Mouse (Mus musculus) 3134 (cell line): ENCODE data around the gene Tial1.

Experiments
- DNase-seq: peaks from one replicate; pipeline ENCODE4 v3.0.0-alpha.2; 2011; ENCODE audit warnings: low spot score; ENCODE audit not compliant: insufficient read length; ENCODE audit errors: extremely low read depth

Gene Tial1

DNA sequence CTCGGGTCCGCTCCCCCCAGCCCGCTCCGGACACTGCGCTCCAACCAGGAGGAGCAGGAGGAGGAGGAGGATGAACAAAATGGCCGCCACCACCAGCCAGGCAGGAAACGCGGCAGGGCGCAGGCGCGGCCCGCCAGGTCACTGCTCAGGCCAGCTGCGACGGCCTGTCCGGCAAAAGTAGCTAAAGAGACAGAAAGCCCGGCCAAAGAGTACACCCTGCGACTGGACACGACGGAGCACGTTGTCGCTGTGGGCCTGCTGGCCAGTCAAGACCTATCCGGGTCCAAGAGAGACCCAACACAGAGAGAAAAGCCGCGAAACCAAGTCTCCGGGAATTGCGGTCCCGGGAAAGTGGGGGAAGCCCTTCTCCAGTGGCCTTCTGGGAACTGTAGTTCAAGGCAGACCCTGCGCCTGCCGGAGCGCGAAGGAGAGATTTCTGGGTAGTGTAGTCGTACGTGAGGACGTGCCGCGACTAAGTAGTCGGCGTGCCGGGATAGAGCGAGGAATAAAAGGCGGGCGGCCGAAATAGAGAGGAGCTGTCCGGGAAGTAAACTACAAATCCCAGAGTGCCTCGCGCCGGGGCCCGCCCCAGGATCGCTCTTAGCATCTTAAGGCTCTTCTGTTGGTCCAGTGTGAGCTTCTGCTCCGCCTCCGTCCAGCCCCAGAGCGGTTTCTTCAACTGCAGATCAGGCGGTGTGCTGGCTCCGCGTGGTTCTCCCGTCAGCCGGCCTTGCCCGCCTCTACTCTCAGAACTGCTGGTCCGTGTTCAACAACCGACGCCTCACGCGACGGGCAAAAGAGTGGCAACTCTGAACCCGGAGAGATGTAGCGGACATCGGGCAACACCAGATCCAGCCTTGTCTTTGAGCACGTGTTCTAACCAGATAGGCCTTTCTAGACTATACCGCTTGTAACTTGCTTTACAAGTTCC, at the start of gene Tial1:
Gene Tial1 (minus strand): TSS at position 433 of the 931 bp plus-strand sequence.
- peak; percentile 98 for DNase-seq

DNA sequence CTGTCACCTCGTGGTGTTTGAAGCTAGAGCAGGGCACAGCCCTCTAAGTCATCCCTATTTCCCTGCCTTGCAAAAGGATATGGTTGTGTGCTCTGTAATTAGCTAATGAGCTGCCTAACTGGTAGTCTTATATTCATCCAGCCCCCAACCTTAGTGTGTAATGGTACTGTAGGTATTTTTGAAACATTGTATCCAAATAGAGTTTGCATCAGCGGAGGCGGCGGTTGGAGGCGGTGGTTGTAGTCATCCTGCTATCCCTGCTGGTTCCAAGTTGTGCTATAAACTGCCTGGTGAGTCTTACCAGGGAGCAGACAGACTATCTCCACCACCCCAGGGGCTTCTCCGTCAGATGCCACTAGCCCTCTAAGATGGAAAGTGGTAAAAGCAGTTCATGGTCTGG, 42.6 kb upstream of the Tial1 start:
- no peak for DNase-seq

DNA sequence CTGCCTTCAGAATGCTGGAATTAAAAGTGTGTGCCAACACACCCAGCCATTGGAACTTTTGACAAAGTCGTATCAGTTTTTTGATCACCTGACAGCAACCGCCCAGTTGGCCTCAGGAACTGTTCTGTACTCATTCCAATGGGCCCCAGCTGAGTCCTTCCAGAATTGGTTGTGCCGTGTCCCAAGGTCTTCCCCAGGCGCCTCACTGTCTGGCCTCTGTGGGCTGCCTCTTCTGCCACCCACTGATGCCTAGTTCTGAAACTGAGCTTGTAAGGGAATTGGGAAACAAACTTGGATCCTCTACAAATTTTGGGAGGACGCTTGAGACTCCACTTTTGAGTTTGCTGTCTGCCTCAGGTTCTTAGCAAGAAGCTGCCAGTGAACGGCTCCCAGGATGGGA, 38.3 kb upstream of the Tial1 start:
- no peak for DNase-seq

DNA sequence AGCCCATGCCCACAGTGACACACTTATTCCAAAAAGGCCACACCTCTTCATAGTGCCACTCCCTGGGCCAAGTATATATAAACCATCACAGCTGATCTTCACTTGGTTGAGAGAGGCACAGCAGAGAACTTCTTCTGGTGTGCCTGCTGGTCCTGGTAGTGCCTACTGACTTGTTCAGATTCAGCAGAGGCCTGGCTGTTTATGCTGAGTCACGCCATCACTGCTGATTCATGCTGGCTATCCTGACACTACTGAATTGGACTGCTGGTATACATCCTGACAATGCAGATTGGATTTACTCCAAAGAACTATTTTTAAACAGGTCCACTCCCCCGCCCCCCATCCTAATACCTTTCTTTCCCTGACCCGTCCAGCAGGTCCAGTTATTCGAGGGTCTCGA, 33.0 kb upstream of the Tial1 start:
- peak; percentile 7 for DNase-seq

DNA sequence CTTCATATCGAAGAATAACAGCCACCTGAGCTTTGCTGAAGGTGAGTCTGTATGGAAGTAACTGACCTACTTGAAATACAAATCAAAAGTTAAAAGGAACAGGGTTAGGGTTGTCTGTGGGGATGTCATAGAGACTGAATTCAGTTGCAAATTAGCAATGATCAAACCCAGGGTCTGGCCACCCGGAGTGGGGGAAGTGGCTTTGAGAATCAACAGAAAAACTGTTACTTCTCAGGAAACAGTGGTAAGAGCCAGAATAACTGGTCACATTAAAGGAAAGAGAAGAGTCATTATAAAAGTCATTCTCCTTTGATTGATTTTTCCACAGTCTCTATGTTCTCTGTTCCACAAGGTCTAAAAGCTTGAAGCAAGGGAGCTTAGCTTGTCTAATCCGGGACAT, 27.5 kb upstream of the Tial1 start:
- DNase-seq, result no peak

DNA sequence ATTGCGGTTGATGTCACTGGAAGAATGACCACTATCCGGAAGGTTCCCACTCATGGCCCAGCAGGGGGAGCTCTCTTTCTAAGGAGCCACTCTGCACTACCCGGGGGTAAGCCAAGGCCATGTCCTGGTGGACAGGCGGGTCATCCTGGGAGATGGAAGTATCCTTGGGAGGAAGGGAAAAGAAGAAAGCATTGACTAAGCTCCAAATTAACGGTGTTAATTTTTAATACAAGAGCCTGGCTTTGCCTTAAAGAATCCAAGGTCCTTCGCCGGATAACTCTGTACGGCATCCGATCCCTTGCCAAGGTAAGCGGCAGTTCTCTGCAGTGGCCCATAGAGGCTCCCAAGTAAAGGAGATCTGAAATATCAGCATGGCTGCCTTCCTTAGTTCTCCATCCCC, 12.8 kb upstream of the Tial1 start:
- peak; percentile 15 for DNase-seq

DNA sequence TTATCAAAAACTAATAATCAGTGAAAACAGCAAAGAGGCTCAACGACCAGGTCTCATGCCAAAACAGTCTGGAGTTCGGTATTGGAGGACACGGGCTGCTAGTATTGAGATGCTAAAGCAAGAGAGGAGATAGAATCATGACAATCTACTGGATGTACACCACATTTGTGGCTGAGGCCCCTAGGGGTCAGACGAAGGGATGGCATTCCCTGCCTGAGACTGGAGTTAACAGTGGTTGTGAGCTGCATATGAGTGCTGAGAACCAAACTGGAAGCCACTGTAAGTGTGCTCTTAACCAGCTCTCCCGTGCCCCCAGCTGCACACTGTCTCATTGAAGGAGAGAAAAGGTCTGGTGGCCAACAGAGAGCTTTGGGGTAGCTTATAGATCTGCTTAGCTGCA, 889 bp upstream of the Tial1 start:
- DNase-seq, result no peak

DNA sequence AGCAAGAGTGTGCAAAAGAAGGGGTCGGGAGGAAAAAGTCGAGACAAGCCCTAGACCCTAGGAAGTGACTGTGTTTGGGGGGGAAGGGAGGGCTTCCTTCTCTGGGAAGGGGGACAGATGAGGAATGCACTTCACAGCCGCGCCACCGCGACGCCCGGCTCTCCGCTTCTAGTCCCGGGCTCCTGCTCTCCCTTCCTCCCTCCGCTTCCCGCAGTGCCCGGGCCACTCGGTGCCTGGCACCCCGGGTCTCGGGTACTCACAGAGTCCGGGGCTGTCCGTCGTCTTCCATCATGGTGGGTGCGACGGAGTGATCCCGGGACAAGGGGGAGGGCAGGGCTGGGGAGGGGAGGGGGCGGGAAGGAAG, 670 bp downstream of the Tial1 start:
- no peak for DNase-seq

DNA sequence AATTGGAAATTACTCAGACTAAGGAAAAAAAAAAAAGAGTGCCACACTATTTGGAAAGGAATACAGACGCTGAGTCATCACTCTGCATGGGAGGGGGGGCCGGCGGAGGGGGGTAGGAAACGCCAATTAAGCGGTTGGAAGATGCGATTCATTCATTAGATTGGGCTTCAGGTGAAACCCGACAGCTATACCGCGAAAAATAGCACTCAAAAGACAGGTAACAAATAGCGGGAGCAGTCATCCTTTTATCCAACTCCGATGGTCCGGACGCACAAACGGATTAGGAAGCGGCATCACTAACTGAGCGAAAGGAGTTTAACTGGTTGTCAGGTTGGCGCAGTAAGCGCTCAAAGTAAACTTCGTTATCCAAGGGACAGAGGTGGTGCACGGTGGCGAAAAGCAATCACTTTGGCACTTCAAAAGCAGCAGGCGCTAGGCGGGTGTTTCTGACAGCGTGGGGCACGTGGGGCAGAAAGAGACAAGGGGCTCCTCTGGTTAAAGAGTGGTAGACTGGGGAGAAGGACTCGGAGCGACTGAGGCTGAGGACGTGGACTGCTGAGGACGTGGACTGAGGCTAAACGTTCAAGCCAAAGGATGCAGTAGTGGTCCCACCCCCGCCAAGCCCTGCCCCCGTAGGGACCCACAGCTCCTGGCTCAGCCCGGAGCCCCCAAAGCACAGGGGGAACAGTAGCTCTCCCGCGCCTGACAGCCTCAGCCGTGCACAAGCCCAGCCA, 1.2 kb downstream of the Tial1 start:
- DNase-seq, result peak; percentile 56

DNA sequence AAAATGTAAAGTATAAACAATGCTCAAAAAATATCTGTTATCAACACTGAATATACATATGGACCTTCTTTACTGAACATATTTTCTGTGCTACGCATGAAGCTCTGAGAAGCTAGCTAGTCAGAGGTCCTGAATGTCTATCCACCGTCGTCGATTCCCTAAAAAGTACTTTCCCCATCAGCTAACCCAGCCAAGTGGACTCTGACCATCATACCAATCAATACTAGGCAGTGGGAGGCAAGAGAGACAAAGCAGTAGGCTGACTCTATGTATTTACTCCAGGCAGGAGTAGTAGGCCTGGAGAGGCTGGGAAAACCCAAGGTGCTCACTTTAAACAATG, 1.8 kb downstream of the Tial1 start:
- DNase-seq, result no peak

DNA sequence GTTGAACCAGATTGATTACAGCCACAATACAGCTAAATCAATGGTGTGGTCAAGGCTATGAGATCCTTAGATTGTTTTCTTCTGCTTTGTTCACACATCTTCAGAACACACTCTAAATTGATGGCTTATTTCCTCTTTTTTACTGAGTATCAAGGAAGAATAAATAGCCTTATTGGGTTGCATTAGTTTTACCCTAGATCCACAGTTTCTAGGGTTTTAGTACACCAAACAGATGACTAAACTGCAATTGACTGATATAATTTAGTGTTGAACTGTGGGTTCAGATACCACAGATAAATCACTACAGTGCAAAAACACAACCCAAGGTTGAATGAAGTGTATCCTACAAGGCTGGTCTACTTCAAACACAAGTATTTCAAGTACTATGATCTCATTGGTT, 3.5 kb downstream of the Tial1 start:
- DNase-seq, result no peak

DNA sequence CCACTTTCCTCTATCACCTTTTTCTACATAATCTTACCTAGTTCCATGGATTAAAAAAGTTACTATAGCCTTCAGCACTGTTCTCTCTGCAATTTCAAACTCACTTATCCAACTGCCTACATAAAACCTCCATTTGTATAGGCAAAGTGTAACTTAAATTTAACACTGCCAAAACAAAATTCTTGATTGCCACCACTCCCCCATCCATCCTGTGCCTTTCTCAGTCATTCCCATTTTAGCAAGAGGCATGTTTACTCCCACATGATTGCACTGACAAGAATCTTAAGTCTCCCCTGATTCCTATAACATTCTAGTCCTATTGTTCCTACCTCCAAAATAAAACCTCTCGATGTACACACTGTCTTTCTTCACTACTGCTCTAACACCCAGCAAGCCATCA, 8.8 kb downstream of the Tial1 start:
- DNase-seq, result no peak

DNA sequence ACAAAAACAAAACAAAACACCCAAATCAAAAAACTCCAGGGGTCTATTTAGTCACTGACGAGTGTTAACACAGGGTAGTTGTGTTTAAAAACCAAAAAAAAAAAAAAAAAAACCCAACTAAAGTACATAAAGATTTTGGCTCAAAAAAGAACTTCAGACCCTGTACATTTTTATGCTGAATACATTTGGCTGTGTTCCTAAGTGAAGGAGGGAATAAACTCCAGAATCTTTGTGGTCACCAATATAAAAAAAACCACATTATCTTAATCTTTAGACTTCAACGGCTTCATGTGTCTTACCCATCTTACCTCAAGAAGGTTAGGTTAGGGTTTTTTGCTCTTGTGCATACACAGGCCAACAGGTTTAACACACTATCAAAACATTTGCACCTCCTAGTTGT, 20.9 kb downstream of the Tial1 start:
- DNase-seq, result no peak

DNA sequence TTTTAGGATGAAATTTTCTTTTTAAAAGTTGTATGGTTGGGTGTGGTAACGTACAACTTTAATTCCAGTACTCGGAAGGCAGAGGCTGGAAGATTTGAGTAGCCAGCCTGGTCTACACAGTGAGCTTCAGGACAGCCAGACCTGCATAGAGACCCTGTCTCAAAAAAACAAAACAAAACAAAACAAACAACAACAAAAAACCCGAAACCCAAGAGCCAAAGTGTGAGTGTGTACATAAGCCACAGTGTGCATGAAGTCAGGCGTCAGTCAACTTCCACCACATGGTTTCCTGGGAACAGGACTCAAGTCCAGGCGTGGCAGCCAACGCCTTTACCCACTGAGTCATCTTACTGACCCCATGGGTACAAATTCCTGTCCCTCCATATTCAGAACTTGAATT, 22.3 kb downstream of the Tial1 start:
- no peak for DNase-seq

DNA sequence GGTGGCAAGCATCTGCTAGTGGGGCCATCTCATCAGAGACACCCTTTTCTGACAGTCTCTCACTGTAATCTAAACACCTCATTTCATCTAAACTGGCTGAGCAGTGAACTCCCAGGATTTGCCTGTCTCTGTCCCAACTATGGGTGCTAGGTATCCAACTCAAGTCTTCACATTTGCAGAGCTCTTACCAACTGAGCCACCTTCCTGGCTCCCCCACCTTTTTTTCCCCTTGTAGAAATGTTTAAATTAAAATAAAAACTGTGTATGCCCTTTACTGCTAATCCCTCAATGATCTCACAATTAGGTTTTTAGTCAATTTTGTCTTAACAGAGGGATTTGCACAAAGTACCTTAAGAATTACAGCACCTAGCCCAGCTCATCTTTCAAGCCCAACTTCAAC, 23.4 kb downstream of the Tial1 start:
- no peak for DNase-seq

DNA sequence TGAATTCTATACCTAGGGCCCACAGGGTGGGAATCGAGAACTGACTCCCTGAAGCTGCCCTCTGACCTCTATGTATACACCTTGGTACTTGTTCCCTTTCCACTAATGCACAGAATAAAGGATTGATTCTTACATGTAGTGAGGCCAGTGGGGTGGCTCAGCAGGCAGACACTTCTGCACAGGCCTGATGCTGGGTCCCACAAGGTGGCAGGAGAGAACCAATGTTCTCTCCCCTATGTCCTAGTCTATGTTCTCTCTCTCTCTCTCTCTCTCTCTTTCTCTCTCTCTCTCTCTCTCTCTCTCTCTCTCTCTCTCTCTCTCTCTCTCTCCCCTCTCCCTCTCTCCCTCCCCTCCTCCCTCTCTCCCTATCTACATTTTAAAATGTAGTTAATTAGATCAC, 28.3 kb downstream of the Tial1 start:
- DNase-seq, result no peak

DNA sequence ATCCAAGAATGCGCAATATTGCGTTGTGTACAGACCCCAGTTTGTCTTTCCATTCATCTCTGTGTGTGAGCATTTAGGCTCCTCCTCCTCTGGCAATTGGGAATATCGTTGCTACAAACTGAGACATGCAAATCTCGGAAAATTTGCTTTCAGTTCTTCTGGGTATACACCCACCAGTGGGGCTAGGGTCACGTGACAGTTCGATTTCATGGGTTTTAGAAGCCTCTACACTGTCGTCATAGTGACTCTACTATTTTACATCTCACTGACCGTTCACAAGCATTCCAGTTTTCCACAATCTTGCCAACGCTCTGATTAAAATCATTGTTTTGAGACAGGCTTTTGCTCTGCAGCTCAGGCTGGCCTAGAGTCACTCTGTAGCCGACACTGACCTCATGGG, 28.9 kb downstream of the Tial1 start:
- DNase-seq, result no peak

DNA sequence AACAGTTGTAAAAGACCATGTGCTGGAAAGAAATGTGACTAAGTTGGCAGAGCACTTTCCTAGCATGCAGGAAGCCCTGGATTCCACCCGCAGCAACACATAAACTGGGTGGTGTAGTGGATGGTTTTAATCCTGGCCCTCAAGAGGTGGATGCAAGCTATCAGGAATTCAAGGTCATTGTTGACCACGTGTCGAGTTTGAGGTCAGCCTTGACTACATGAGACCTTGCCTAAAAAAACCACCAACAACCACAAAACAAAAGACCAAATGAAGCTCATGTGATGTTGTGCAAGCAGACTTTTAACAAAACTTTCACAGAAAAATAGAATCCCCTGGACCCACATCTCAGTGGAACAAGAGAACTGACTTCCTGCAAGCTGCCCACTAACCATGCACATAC, 39.0 kb downstream of the Tial1 start:
- DNase-seq, result no peak

DNA sequence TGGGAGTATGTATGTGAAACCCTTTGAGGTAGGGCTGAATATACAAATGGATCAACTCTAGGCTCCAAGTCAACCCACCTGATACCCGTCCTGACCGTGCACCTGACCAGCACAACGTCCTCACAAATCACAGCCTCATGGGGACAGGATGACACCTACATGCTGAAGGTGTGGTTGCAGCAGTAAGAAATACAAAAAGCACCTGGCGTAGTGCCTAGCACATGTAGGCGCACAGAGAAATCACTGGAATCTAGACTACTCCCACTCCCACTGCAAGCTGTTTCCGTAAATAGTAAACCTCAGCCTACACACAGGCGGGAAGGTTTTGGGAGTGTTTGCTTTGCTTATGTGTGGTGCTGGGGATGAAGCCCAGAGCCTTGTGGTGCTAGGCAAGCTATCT, 39.8 kb downstream of the Tial1 start:
- no peak for DNase-seq

DNA sequence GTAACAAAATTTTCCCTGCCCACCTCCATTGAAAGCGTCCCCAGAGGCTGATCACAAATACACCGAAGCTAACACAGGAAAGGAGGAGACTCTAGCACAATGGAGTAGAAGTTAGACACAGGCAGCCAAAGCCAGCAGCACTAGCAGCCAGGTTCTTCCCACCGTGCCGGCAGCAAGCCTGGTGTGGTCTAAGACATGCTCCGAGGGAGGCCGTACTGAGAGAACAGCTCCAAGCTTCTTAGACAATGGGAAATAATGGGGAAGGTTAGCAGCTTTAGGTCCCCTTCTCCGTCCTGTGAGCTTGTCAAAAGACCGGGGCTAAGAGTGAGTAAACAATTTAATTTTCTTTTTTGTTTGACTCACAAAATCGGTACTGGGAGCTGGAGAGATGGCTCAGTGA, 41.8 kb downstream of the Tial1 start:
- DNase-seq, result no peak

DNA sequence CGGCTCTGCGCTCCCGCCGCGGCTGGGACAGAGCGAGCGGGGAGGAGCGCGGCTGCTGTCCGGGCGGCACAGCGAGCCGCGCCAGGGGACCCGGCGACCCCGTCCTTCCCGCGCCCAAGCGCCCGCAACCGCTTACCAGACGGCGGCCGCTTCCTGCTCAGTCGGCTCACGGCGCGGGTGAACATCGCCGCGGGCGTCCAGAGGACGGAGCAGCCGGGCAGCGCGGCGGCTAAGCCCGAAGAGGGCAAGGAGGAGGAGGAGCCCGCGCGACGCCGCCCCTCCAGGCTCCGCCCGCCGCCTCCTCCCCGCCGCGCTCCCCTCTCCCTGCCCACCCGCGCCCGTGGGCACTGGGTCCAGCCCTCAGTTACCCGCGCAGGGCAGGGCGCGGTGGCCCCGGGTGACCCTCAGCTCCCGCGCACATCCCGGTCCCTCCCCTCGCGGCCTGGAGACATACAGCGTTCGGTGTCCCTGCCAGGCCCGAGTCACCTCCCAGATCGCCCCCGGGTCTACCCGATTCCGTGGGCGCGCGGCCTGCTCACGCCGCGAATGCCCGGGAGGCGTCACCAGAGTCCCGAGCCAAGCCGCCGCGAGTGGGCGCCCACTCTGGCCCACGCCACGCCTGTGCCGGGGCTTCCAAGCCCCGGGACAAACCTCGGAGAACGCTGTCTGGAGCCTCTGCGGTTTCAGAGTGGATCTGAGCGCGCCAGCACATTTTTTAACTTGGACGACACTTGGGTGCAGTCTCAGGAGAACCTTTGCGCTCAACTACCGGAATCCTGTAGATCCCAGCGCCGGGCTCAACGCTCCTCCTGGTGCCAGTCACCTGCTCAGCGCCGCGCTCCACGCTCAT, 43.4 kb downstream of the Tial1 start, which contains the start of gene Rgs10:
Gene Rgs10 (minus strand): TSS at position 829 of the 850 bp plus-strand sequence.
- peak; percentile 81 for DNase-seq
